Mouse (Mus musculus) limb, embryonic 15.5 days (tissue): ENCODE measurements around the gene Rbm14. TPM values are rescaled to one million over a fixed set of nuclear protein-coding genes. Genes with fewer than 3 reads are reported as not detected.
"Not testable (repeated sequence)": the region's sequence is repeated elsewhere in the genome, so short reads cannot be mapped to it uniquely, and the experiment has no call there.

Experiments used
- ATAC-seq: fragments of 200-750 bp; cut with Nextera tagmentation; 2 replicates; pipeline ENCODE4 v1.8.0; 2017; ENCODE audit warnings: low read depth, moderate TSS enrichment; ENCODE audit not compliant: insufficient number of reproducible peaks, low FRiP score, low TSS enrichment
- H3K27ac ChIP-seq: fragments of 300-500 bp; sonication (generic); 2 replicates; pipeline ENCODE4 v1.5.1; 2015; ENCODE audit warnings: moderate library complexity, mild to moderate bottlenecking, inconsistent platforms
- H3K27me3 ChIP-seq: fragments of 300-500 bp; sonication (generic); 2 replicates; pipeline ENCODE4 v1.6.1; 2015; ENCODE audit warnings: inconsistent platforms
- H3K36me3 ChIP-seq: fragments of 300-500 bp; sonication (generic); 2 replicates; pipeline ENCODE4 v1.6.1; 2015; ENCODE audit warnings: inconsistent platforms
- H3K4me1 ChIP-seq: fragments of 300-500 bp; sonication (generic); 2 replicates; pipeline ENCODE4 v1.6.1; 2015; ENCODE audit warnings: inconsistent platforms
- H3K4me2 ChIP-seq: fragments of 300-500 bp; sonication (generic); 2 replicates; pipeline ENCODE4 v1.6.1; 2015; ENCODE audit warnings: mild to moderate bottlenecking, inconsistent platforms
- H3K4me3 ChIP-seq: fragments of 300-500 bp; sonication (generic); 2 replicates; pipeline ENCODE4 v1.5.1; 2015; ENCODE audit warnings: mild to moderate bottlenecking, inconsistent platforms
- H3K9ac ChIP-seq: fragments of 300-500 bp; sonication (generic); 2 replicates; pipeline ENCODE4 v1.6.1; 2015; ENCODE audit warnings: inconsistent platforms
- H3K9me3 ChIP-seq: fragments of 300-500 bp; sonication (generic); 2 replicates; pipeline ENCODE4 v1.6.1; 2016; ENCODE audit warnings: inconsistent platforms
- WGBS: fragments of 180-500 bp; shearing (Covaris S2); methylation state at CpG from one replicate; pipeline ENCODE4 v1.1.7; 2015; 5-methylcytosine and 5-hydroxymethylcytosine counted together
- polyA plus RNA-seq: library from polyadenylated mRNA; unstranded; fragments of >200 nt; fragmentation: Nextera tagmentation; extraction: Ambion mirVana; gene quantifications from 2 replicates; pipeline ENCODE4 v1.2.1, GENCODE M21; 2015

The Rbm14 gene
- polyA plus RNA-seq, 1 experiment from 2014 or later, result 70.7 TPM

DNA sequence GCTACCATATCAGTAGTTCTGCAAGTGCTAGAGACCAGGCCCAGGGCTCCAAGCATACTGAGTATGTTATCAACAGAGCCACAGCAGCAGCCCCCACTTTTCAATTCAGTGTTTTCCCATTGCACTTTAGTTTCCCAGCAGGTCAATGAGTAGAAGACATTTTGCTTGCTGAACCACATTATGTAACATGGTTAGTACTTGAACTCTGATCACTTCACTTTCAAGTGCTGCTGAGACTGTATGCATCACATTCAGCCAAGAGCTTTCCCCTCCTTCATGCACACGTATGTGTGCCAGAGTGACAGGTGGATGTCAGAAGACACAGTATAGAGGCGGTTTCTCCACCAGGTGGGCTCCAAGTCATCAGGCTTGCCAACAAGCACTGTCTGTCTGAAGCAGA, 28.5 kb downstream of the Rbm14 start:
- Histone ChIP-seq H3K4me1 (peaks cover 7% of the 10 kb centered on the region), H3K9ac (no peak overlapping the region), H3K9me3 (no peaks in the 10 kb centered on the region), H3K4me2 (no peak overlapping the region), H3K36me3 (peaks cover 71% of the 10 kb centered on the region), H3K27ac (no peak overlapping the region), H3K4me3 (no peak overlapping the region), H3K27me3 (no peaks in the 10 kb centered on the region)
- WGBS, result 89% methylated on average over 2 of the region's 2 CpGs
- no peak for ATAC-seq

DNA sequence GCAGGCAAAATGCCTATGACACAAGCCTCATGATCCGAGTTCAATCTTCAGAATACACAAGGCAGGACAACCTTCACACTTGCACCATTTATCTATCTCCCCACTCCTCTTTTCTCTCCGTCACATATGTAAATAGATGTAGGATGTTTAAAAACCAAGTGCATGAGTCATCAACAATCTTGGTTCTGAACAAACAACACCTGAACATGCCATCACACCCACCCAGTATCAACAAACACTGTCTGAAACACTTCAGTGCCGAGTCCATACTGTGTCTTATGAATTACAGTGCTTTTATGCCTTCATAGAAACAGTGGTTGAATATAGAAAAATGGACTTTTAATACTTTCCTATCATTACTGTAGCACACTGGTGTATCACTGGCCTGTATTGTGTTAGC, 38.6 kb downstream of the Rbm14 start:
- Histone ChIP-seq H3K4me1 (no peaks in the 10 kb centered on the region), H3K27me3 (no peaks in the 10 kb centered on the region), H3K4me2 (no peak overlapping the region), H3K27ac (no peak overlapping the region), H3K4me3 (no peak overlapping the region), H3K9me3 (no peaks in the 10 kb centered on the region), H3K36me3 (peaks cover 73% of the 10 kb centered on the region), H3K9ac (no peak overlapping the region)
- WGBS, result 76% methylated on average over 3 of the region's 3 CpGs
- no peak for ATAC-seq

DNA sequence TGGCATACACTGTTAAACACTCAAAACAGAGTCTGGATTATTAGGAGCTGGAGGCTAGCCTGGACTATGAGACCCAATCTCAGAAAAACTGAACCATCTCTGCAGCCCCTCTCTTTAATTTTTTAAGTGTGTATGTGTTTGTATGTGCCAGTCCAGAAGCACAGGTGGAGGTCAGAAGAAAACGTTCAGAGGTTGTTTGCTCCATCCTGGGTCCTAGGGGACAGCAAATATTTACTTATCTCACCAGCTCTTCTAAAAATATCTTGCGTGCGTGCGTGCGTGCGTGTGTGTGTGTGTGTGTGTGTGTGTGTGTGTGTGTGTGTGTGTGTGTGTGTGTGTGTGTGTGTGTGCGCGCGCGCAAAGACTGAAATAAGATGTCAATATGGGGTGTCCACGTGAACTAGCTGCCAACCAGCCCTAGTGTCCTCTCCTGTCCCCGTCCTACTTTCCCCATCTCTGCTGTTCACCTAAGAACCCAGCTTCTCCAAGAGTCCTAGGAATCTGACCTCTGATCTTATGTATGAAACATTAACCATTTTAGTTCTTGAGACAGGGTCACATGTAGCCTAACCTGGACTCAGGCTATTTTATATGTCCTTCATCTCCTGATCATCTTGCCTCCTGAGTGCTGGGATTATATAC, 43.8 kb downstream of the Rbm14 start:
- Histone ChIP-seq H3K9ac (no peak overlapping the region), H3K4me2 (no peak overlapping the region), H3K27ac (no peak overlapping the region), H3K9me3 (no peaks in the 10 kb centered on the region), H3K4me3 (no peak overlapping the region), H3K36me3 (peaks cover 79% of the 10 kb centered on the region), H3K4me1 (no peaks in the 10 kb centered on the region), H3K27me3 (no peaks in the 10 kb centered on the region)
- ATAC-seq, result no peak
- WGBS, result 91% methylated on average over 12 of the region's 12 CpGs

DNA sequence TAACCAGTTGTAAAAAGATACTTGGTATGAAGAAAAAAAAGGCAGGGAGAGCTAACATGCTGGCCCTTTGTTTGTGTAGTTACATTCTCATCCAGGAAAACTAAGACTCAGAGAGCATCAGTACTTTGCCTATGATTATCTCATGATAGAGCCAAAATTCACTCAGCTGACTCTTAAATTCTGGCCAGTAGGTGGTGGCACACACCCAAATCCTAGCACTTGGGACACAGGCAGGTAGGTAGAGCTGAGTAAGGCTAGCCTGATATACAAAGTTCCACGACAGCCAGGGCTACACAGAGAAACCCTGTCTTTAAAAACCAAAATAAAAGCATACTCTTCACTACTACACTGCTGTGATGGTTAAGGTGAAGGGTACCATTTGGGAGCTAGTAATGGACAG, 48.6 kb downstream of the Rbm14 start:
- ATAC-seq, result no peak
- WGBS, result 72% methylated on average over 1 of the region's 1 CpGs
- no peak overlapping the region for H3K9ac ChIP-seq
- H3K27ac ChIP-seq, result no peak overlapping the region
- H3K27me3 ChIP-seq, result no peaks in the 10 kb centered on the region
- no peaks in the 10 kb centered on the region for H3K9me3 ChIP-seq
- no peak overlapping the region for H3K4me3 ChIP-seq
- H3K4me1 ChIP-seq, result peaks cover 11% of the 10 kb centered on the region
- no peak overlapping the region for H3K4me2 ChIP-seq
- H3K36me3 ChIP-seq, result peaks cover 55% of the 10 kb centered on the region

DNA sequence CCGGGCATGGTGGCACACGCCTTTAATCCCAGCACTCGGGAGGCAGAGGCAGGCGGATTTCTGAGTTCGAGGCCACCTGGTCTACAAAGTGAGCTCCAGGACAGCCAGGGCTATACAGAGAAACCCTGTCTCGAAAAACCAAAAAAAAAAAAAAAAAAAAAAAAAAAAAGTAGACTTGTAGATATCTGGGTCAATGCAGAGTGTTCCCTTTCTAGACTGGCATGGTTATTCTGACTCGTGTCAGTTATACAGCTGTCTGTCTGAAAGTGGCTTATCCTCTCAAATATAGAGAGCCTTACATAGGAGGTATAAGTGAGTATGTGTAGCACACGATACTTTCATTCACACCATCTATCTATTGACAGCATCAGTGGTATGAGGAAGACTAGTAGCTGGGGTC, 50.9 kb downstream of the Rbm14 start:
- not testable (repeated sequence) for H3K4me2 ChIP-seq, H3K9ac ChIP-seq, H3K4me3 ChIP-seq, H3K27ac ChIP-seq, H3K27me3 ChIP-seq, ATAC-seq, H3K9me3 ChIP-seq
- peaks cover 39% of the 10 kb centered on the region for H3K36me3 ChIP-seq
- 91% methylated on average over 8 of the region's 8 CpGs for WGBS
- H3K4me1 ChIP-seq, result peaks cover 16% of the 10 kb centered on the region

DNA sequence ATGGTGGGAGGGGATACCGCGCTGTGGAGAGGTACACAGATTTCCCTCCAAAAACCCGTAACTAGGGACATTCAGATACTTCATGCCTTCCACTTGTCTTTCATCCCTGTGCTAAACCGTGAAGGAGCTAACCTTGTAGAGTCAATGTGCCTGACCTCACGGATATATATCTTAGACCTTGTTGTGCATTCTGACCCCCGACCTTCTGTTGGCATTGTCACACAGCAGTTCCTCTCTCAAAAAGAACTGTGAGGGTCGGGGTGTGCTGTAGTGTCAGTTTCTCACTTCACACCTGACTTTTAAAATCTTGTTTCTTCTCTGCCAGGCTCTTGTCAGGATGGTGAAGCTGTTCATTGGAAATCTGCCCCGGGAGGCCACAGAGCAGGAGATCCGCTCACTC, 54.5 kb downstream of the Rbm14 start:
- H3K9me3 ChIP-seq, result no peaks in the 10 kb centered on the region
- peak overlapping the region; percentile 85 for H3K9ac ChIP-seq
- ATAC-seq, result no peak
- peaks cover 18% of the 10 kb centered on the region for H3K4me1 ChIP-seq
- peak overlapping the region; percentile 97 for H3K27ac ChIP-seq
- peak overlapping the region; percentile 72 for H3K4me3 ChIP-seq
- WGBS, result 2% methylated on average over 9 of the region's 9 CpGs
- peak overlapping the region; percentile 68 for H3K4me2 ChIP-seq
- no peaks in the 10 kb centered on the region for H3K27me3 ChIP-seq
- H3K36me3 ChIP-seq, result peaks cover 11% of the 10 kb centered on the region

DNA sequence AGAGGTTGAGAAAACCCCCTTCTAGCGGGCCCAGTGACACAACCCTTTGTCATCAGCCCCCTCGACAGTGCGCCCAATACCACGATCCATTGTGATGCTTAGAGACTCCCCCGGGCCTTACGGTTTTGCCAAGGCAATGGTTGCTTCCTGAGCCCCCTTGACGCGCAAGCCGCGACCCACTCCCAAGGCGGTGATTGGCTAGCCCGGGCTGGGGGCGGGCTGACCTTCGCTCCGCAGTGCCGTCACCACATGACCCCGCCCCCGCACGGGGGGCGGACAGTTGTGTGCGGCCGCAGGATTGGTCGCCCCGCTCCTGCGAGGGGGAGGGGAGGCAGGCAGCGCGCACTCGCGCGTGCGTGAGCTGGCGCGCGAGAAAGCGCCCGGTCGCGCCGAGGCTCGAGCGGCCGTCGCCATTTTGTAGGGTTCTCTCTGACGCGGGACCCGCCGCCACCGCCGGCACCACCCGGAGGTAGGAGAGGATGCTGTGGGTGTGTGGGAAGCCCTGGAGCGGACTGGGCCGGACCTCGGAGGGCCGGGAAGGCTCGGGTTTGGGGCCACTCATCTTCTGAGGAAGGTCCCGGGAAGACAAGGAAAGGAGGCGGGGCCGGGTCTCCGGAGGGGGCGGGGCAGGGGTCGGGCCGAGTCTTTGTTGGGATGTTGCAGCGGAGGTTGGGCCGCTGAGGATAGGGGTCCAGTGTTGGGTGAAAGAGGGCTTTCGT, 55.1 kb downstream of the Rbm14 start, which contains the start of gene Rbm4b:
Gene Rbm4b (plus strand): TSS at position 305 of the 719 bp plus-strand sequence.
- under 1% methylated on average over 65 of the region's 65 CpGs for WGBS
- peak within 1 kb of the TSS; percentile 85 for H3K9ac ChIP-seq
- peak; percentile 96 for ATAC-seq
- peak within 1 kb of the TSS; percentile 72 for H3K4me3 ChIP-seq
- H3K4me2 ChIP-seq, result peak within 1 kb of the TSS; percentile 68
- H3K36me3 ChIP-seq, result 0 out of 2 replicates have a peak, but pooled peaks cover 8% of the 10 kb centered on the region
- no peaks in the 10 kb centered on the region for H3K27me3 ChIP-seq
- H3K27ac ChIP-seq, result peak within 1 kb of the TSS; percentile 97
- peaks cover 18% of the 10 kb centered on the region for H3K4me1 ChIP-seq
- no peaks in the 10 kb centered on the region for H3K9me3 ChIP-seq

DNA sequence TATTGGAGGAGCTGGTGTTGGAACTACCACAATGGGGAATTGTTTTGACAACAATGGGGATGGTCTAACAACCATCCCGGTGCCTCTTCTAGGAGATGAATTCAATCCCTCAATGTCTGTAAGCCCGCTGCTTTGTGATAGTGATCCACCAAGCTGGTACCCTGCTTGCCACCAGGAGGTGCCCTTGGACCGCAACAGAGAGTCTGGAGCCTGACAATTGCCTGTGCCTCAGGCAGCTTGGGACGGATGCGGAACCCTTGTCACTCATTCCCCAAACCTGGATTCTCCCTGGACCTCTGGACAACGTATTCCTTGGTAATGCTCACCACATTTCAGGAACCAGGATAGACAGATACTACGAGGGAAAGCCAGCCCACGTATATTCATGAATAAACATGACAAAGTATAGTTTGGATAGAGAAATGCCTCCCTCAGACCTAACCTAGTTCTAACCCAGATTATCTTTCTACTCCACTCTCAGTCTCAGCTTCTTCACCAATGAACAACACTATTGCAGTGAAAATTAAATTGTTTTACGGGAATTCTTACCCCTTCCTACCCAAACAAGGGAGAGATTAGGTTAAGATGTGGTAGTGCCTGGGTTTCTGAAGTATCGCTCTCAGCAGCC, 55.8 kb downstream of the Rbm14 start:
- Histone ChIP-seq H3K9ac (peak overlapping the region; percentile 57), H3K27ac (peak overlapping the region; percentile 97), H3K9me3 (no peaks in the 10 kb centered on the region), H3K4me1 (peaks cover 18% of the 10 kb centered on the region), H3K4me2 (peak overlapping the region; percentile 68), H3K27me3 (no peaks in the 10 kb centered on the region), H3K36me3 (0 out of 2 replicates have a peak, but pooled peaks cover 5% of the 10 kb centered on the region), H3K4me3 (peak overlapping the region; percentile 72)
- ATAC-seq, result peak; percentile 35; the same call in 1 of the 2 replicates
- WGBS, result under 1% methylated on average over 10 of the region's 10 CpGs

Other genes with a start within 250 kb of the Rbm14 start
- 3.3 and 5.3 TPM in 2 replicates for gene Lrfn4, start 196.0 kb downstream of the Rbm14 start, polyA plus RNA-seq
- 63.9 and 64.8 TPM in 2 replicates for gene Rce1, start 186.0 kb downstream of the Rbm14 start, polyA plus RNA-seq
- gene Gm960, start 113.0 kb downstream of the Rbm14 start, polyA plus RNA-seq, result 2.9 and 4.0 TPM in 2 replicates
- 5.5 TPM in 2 replicates for gene Sptbn2, start 100.5 kb downstream of the Rbm14 start, polyA plus RNA-seq
- 56.3 and 56.9 TPM in 2 replicates for gene Rbm4b, start 55.1 kb downstream of the Rbm14 start, polyA plus RNA-seq
- gene Rbm4, start 17.7 kb downstream of the Rbm14 start, polyA plus RNA-seq, result 60.3 and 63.0 TPM in 2 replicates
- gene Gm21992, start within 50 bp of the Rbm14 start, polyA plus RNA-seq, result 31.2 and 31.5 TPM in 2 replicates
- gene Ccs, start 27.7 kb upstream of the Rbm14 start, polyA plus RNA-seq, result 63.7 and 63.9 TPM in 2 replicates
- gene Ccdc87, start 27.7 kb upstream of the Rbm14 start, polyA plus RNA-seq, result 0.16 TPM in 1 of 2 replicates, not detected in the other
- 48.6 and 49.4 TPM in 2 replicates for gene Ctsf, start 43.5 kb upstream of the Rbm14 start, polyA plus RNA-seq
- 9.5 and 14.1 TPM in 2 replicates for gene Actn3, start 66.3 kb upstream of the Rbm14 start, polyA plus RNA-seq
- 9.9 and 11.4 TPM in 2 replicates for gene Zdhhc24, start 67.0 kb upstream of the Rbm14 start, polyA plus RNA-seq
- gene Bbs1, start 95.0 kb upstream of the Rbm14 start, polyA plus RNA-seq, result 3.0 and 3.3 TPM in 2 replicates
- gene Dpp3, start 116.7 kb upstream of the Rbm14 start, polyA plus RNA-seq, result 127 and 135 TPM in 2 replicates
- 2.6 and 4.0 TPM in 2 replicates for gene Peli3, start 131.5 kb upstream of the Rbm14 start, polyA plus RNA-seq
- gene Mrpl11, start 150.5 kb upstream of the Rbm14 start, polyA plus RNA-seq, result 80.5 and 83.4 TPM in 2 replicates
- gene Npas4, start 178.7 kb upstream of the Rbm14 start, polyA plus RNA-seq, result not detected in 2 replicates
- gene Slc29a2, start 212.2 kb upstream of the Rbm14 start, polyA plus RNA-seq, result 4.4 and 5.2 TPM in 2 replicates
- 45.1 and 47.9 TPM in 2 replicates for gene B4gat1, start 227.2 kb upstream of the Rbm14 start, polyA plus RNA-seq
- 2.5 and 3.0 TPM in 2 replicates for gene AC124502.3, start 227.3 kb upstream of the Rbm14 start, polyA plus RNA-seq
- 41.6 and 42.4 TPM in 2 replicates for gene Brms1, start 229.7 kb upstream of the Rbm14 start, polyA plus RNA-seq
- 2.6 and 3.2 TPM in 2 replicates for gene Rin1, start 238.8 kb upstream of the Rbm14 start, polyA plus RNA-seq